ENCODE assay signal across 18 mouse cellular contexts in the genomic region with DNA sequence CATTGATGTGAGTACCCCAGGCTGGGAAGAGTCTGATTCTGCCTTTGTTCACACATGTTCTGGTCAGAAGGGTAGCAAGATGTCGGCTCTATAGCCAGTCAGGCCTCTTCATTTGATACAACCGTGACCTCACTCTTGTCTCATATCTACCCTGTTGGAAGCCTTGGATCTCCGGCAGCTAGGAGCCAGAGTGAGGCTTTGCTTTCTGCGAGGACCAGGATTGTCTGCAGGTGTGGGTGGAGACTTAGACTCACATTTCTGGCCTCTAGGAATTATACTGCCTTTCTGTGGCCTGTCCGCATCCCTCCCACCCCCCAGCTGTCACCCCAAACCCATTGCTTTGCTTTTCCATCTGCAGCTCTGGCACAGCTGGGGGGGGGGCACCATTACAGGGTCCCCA. TPM values are rescaled to one million over a fixed set of nuclear protein-coding genes. Genes with fewer than 3 reads are reported as not detected.
DNase-seq lines count a peak whose midpoint lies in the region; ATAC-seq and TF ChIP-seq lines count a peak whose summit lies in the region.
"Had no signal": no experiment of that assay in that cellular context is flagged by ENCODE, and none has a peak within 500 bp of the region (broad histone marks: within the 10 kb centered on the region; RNA-seq: fewer than 3 reads in every experiment).

No protein-coding gene starts in this region.

- TF ChIP-seq CTCF in kidney, adult 2 months (conservative IDR thresholded peaks at IDR 0.05; ENCODE audit: insufficient read depth, insufficient read length, low read depth, low read length) = no peak

- TF ChIP-seq POLR2A in kidney, adult 2 months (IDR thresholded peaks at IDR 0.05; ENCODE audit: low read depth, low read length) = no peak

- no peak overlapping the region for H3K4me3 ChIP-seq in embryonic facial prominence, embryonic 11.5 days (ENCODE audit: low read depth, low read length)
- no peak overlapping the region for H3K4me3 ChIP-seq in hindbrain, embryonic 15.5 days
- H3K4me3 ChIP-seq in neural tube, embryonic 15.5 days (replicated peaks) = no peak overlapping the region
- no peak overlapping the region for H3K4me3 ChIP-seq in kidney, adult 2 months (ENCODE audit: insufficient read depth, low read depth, low read length)
- H3K4me3 ChIP-seq: gastrocnemius, adult 2 months had no signal

- peaks cover 11% of the 10 kb centered on the region; the same call in 1 of the 2 replicates for H3K4me1 ChIP-seq in embryonic facial prominence, embryonic 11.5 days (ENCODE audit: control insufficient read depth, insufficient read depth, low read length)
- peaks cover 23% of the 10 kb centered on the region for H3K4me1 ChIP-seq in hindbrain, embryonic 15.5 days (replicated peaks)
- H3K4me1 ChIP-seq in neural tube, embryonic 15.5 days = peaks cover 31% of the 10 kb centered on the region
- no peaks in the 10 kb centered on the region for H3K4me1 ChIP-seq in kidney, adult 2 months (ENCODE audit: control insufficient read depth, insufficient read depth, low read length)

- no peak overlapping the region; the same call in 1 of the 2 replicates for H3K4me2 ChIP-seq in embryonic facial prominence, embryonic 11.5 days (ENCODE audit: low read depth, low read length)
- H3K4me2 ChIP-seq in hindbrain, embryonic 15.5 days = no peak overlapping the region; the same call in 1 of the 2 replicates
- no peak overlapping the region for H3K4me2 ChIP-seq in neural tube, embryonic 15.5 days

- peak; percentile 16 for DNase-seq in retina, postnatal 1 day
- DNase-seq in retina, embryonic 14.5 days (ENCODE audit: low spot score) = no peak
- DNase-seq in embryonic facial prominence, embryonic 11.5 days (ENCODE audit: low spot score) = no peak
- DNase-seq in cerebellum, adult 18-20 months = no peak
- DNase-seq in kidney, adult 2 months = no peak
- DNase-seq in cerebellum, postnatal 4 days (ENCODE audit: low spot score in 2 of 2) = no peak
- DNase-seq: cerebellum, postnatal 14 days; gastrocnemius, adult 2 months; heart, postnatal 36 days; kidney, adult 8-10 months; kidney, postnatal 36 days; lung, adult 2 months had no signal

- H3K36me3 ChIP-seq in embryonic facial prominence, embryonic 11.5 days (replicated peaks; ENCODE audit: control insufficient read depth, insufficient read depth, low read depth, low read length) = no peaks in the 10 kb centered on the region
- no peaks in the 10 kb centered on the region for H3K36me3 ChIP-seq in hindbrain, embryonic 15.5 days
- H3K36me3 ChIP-seq in neural tube, embryonic 15.5 days = no peaks in the 10 kb centered on the region
- H3K36me3 ChIP-seq in kidney, adult 2 months (ENCODE audit: control insufficient read depth, insufficient read depth, low read length) = no peaks in the 10 kb centered on the region

- H3K27me3 ChIP-seq in embryonic facial prominence, embryonic 11.5 days (ENCODE audit: control insufficient read depth, insufficient read depth, low read length) = peaks cover 6% of the 10 kb centered on the region; the same call in 1 of the 2 replicates
- H3K27me3 ChIP-seq in hindbrain, embryonic 15.5 days = peaks cover 4% of the 10 kb centered on the region; the same call in 1 of the 2 replicates
- peaks cover 12% of the 10 kb centered on the region; the same call in 1 of the 2 replicates for H3K27me3 ChIP-seq in neural tube, embryonic 15.5 days (replicated peaks)
- peaks cover 1% of the 10 kb centered on the region; the same call in 1 of the 2 replicates for H3K27me3 ChIP-seq in kidney, adult 2 months (replicated peaks; ENCODE audit: control insufficient read depth, insufficient read depth, low read length)

- no peak overlapping the region for H3K9ac ChIP-seq in embryonic facial prominence, embryonic 11.5 days (replicated peaks; ENCODE audit: low read length)
- no peak overlapping the region for H3K9ac ChIP-seq in hindbrain, embryonic 15.5 days
- no peak overlapping the region for H3K9ac ChIP-seq in neural tube, embryonic 15.5 days (replicated peaks)

- H3K27ac ChIP-seq in embryonic facial prominence, embryonic 11.5 days (replicated peaks; ENCODE audit: low read depth, low read length) = no peak overlapping the region
- 0 out of 2 replicates have a peak overlapping the region, but pooled peaks have one; percentile 67 for H3K27ac ChIP-seq in hindbrain, embryonic 15.5 days (replicated peaks)
- H3K27ac ChIP-seq in neural tube, embryonic 15.5 days (replicated peaks) = peak overlapping the region; percentile 71; the same call in 1 of the 2 replicates
- H3K27ac ChIP-seq in kidney, adult 2 months (ENCODE audit: insufficient read depth, low read depth, low read length) = no peak overlapping the region
- H3K27ac ChIP-seq: gastrocnemius, adult 2 months; macrophage had no signal

- H3K9me3 ChIP-seq in embryonic facial prominence, embryonic 11.5 days (replicated peaks; ENCODE audit: control insufficient read depth, low read length) = no peaks in the 10 kb centered on the region
- H3K9me3 ChIP-seq in hindbrain, embryonic 15.5 days = no peaks in the 10 kb centered on the region
- H3K9me3 ChIP-seq in neural tube, embryonic 15.5 days (replicated peaks) = no peaks in the 10 kb centered on the region

- 0 out of 2 replicates have a peak, but pooled peaks have one; percentile 16 for ATAC-seq in embryonic facial prominence, embryonic 11.5 days (replicated peaks; ENCODE audit: insufficient number of reproducible peaks, low FRiP score, low TSS enrichment, low read depth)
- ATAC-seq in hindbrain, embryonic 15.5 days (ENCODE audit: low FRiP score, low read depth) = no peak
- ATAC-seq in neural tube, embryonic 15.5 days (ENCODE audit: low FRiP score) = no peak
- ATAC-seq: CD4-positive, CD25-positive, alpha-beta regulatory T cell, adult 4 months; forebrain, embryonic 14.5 days had no signal

- WGBS in embryonic facial prominence, embryonic 11.5 days = 56% methylated on average over 5 of the region's 5 CpGs
- WGBS in hindbrain, embryonic 15.5 days = 45% methylated on average over 5 of the region's 5 CpGs
- WGBS in neural tube, embryonic 15.5 days = 55% methylated on average over 5 of the region's 5 CpGs
- 89% methylated on average over 5 of the region's 5 CpGs for WGBS in kidney, adult 2 months

RNA-seq across cellular contexts. Expression of a gene that starts 3.3 kb away (rescaled TPM):
- 6.0 and 10.1 TPM in 2 replicates for polyA plus RNA-seq in embryonic facial prominence, embryonic 11.5 days (2014; fragmentation: Nextera tagmentation; extraction: Ambion mirVana)
- polyA plus RNA-seq in hindbrain, embryonic 15.5 days (2015; fragmentation: Nextera tagmentation; extraction: Ambion mirVana) = 22.7 and 27.8 TPM in 2 replicates
- 21.5 and 36.1 TPM in 2 replicates for polyA plus RNA-seq in neural tube, embryonic 15.5 days (2015; fragmentation: Nextera tagmentation; extraction: Ambion mirVana)
- not detected in 2 replicates for polyA plus RNA-seq in kidney, adult 2 months (2012; rRNA removed)
- polyA plus RNA-seq: CD4-positive, CD25-positive, alpha-beta regulatory T cell, adult 4 months; liver, adult 2 months had no signal

RNA-seq across cellular contexts. Expression of a gene that starts 25.4 kb away (rescaled TPM):
- polyA plus RNA-seq in embryonic facial prominence, embryonic 11.5 days (2014; fragmentation: Nextera tagmentation; extraction: Ambion mirVana) = 15.5 and 17.2 TPM in 2 replicates
- 42.1 and 48.4 TPM in 2 replicates for polyA plus RNA-seq in hindbrain, embryonic 15.5 days (2015; fragmentation: Nextera tagmentation; extraction: Ambion mirVana)
- 41.4 and 43.4 TPM in 2 replicates for polyA plus RNA-seq in neural tube, embryonic 15.5 days (2015; fragmentation: Nextera tagmentation; extraction: Ambion mirVana)
- 20.5 and 27.3 TPM in 2 replicates for polyA plus RNA-seq in kidney, adult 2 months (2012; rRNA removed)

RNA-seq across cellular contexts. Expression of a gene that starts 55.6 kb away (rescaled TPM):
- polyA plus RNA-seq in embryonic facial prominence, embryonic 11.5 days (2014; fragmentation: Nextera tagmentation; extraction: Ambion mirVana) = 25.8 and 26.0 TPM in 2 replicates
- polyA plus RNA-seq in hindbrain, embryonic 15.5 days (2015; fragmentation: Nextera tagmentation; extraction: Ambion mirVana) = 24.3 and 26.3 TPM in 2 replicates
- polyA plus RNA-seq in neural tube, embryonic 15.5 days (2015; fragmentation: Nextera tagmentation; extraction: Ambion mirVana) = 24.8 and 32.4 TPM in 2 replicates
- polyA plus RNA-seq in kidney, adult 2 months (2012; rRNA removed) = 43.5 and 45.7 TPM in 2 replicates

Comparison
In these comparisons a context has a peak if more than half of its experiments do, and no peak if none do; other contexts are left out.
1. H3K27ac ChIP-seq: peak in hindbrain, embryonic 15.5 days (single experiment) and neural tube, embryonic 15.5 days (single experiment); none in embryonic facial prominence, embryonic 11.5 days (single experiment) and kidney, adult 2 months (single experiment).